Mouse (Mus musculus) E14TG2a.4 (cell line): ENCODE results near the gene Rere.

Source experiments
- CTCF ChIP-seq: conservative IDR thresholded peaks from 2 replicates; pipeline ENCODE4 v1.5.1; 2014; ENCODE audit warnings: low read length
- NANOG ChIP-seq: IDR thresholded peaks from 2 replicates; pipeline ENCODE4 v1.6.1; 2014; ENCODE audit warnings: borderline replicate concordance, low read length, mixed read lengths
- POU5F1 ChIP-seq: IDR thresholded peaks from 2 replicates; pipeline ENCODE4 v1.6.1; 2014; ENCODE audit warnings: low read length, borderline replicate concordance

GRCm38 (mm10) chr4:150236521-150237481 lies 44.6 kb upstream of the Rere start, which contains the start of gene Eno1:
- no peak for TF ChIP-seq CTCF
- TF ChIP-seq POU5F1, result no peak
- no peak for TF ChIP-seq NANOG
